Mouse (Mus musculus) embryonic fibroblast, embryonic 13.5 days (primary cell): ENCODE results near the gene Apol9b.

Experiments
- CTCF ChIP-seq: IDR thresholded peaks from 2 replicates; pipeline ENCODE4 v1.5.1; 2011; ENCODE audit warnings: mild to moderate bottlenecking, control low read depth, low read length, moderate library complexity, borderline replicate concordance; ENCODE audit not compliant: insufficient read depth
- POLR2A ChIP-seq: IDR thresholded peaks from 2 replicates; pipeline ENCODE4 v1.6.1; 2011; ENCODE audit warnings: low read depth, mild to moderate bottlenecking, control low read depth, low read length, moderate library complexity

- TF ChIP-seq POLR2A (no peak), CTCF (no peak)
Observed at GRCm38 (mm10) chr15:77760037-77760436, 31.2 kb downstream of the Apol9b start.
